Mouse (Mus musculus) adrenal gland, postnatal 10 days (tissue): ENCODE measurements around the gene Hace1. TPM values are rescaled to one million over a fixed set of nuclear protein-coding genes. Genes with fewer than 3 reads are reported as not detected.

Source experiments
- DNase-seq: peaks from one replicate; pipeline ENCODE4 v3.0.0; 2021; ENCODE audit warnings: mixed read lengths
- microRNA-seq: library from miRNA; unstranded; fragments of <30 nt; microRNA quantifications from one replicate; pipeline ENCODE4 v1.2.0, GENCODE M21; 2021
- total RNA-seq, 2 experiments: library from RNA; stranded (reverse); gene quantifications; 2 replicates each; pipeline ENCODE4 v1.2.3; 2021

Hace1 gene
- total RNA-seq, 2 experiments from 2014 or later = 8.5 to 10.9 TPM

DNA sequence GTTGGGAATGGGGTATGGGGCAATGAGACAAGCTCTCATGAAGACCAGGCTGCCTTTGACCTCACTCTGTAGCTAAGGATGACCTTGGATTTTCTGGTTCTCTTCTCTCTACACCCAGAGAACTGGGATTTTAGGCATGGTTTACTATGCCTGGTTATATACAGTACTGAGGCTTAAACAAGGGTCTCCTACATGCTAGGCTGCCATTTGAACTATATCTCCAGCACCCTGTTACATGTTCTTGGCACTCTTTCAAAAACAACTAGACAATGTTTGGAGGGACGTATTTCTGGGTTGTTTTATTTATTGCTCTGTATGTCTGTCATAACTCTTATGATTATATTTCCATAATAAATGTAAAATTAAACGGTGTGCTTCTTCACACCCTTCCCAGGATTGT, 129.2 kb downstream of the Hace1 start:
- DNase-seq = no peak

DNA sequence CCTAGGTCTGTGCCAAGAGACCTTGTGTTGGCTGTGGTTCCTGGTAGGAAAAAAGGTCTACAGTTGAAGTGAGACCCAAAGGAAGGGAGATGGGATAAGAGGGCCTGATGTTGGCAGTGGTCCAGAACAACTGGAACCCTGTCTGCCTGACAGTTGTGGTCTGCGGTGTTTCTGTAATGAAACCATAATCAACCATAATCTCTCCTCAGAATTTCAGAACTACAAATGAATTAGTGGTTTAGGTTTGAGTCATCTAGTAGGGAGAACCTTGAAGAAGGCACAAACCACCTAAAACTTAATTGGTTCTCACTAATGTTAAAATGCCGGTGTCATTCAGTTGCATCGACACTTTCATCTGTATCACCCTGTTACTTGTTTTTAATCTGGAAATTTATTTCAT, 133.2 kb downstream of the Hace1 start:
- DNase-seq = no peak

DNA sequence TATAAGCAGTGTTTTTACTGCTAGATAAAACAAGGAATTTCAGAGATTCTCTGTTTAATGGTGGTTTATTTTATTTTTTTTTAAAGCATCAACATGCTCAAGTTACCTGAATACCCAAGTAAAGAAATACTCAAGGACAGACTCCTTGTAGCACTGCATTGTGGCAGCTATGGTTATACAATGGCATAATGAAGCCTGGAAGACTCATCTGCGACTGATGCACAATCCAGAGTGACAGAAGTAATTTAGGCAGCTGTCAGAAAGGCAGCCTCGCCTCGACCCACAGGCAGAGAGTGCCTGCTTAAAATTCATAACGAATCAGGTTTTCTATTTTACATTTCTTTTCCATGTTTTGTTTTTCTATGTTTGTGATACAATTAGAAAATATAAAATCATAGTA, 133.7 kb downstream of the Hace1 start:
- DNase-seq = no peak

Small RNA genes lying within 50 kb of the gene (microRNA-seq; reads per million reads assigned to microRNA genes)
- gene Gm27731 = not detected

Other genes with a start within 250 kb of the Hace1 start
- gene Bves, start 242.1 kb upstream of the Hace1 start, total RNA-seq = 1 to 10 TPM in 1 of 2 experiments, under 1 TPM in 1; 0.96 to 3.9 TPM
- under 1 TPM; 0.06 to 0.15 TPM for gene Lin28b, start 91.4 kb upstream of the Hace1 start, total RNA-seq